Mouse (Mus musculus): ENCODE measurements around the gene Hist1h2bb.

DNA sequence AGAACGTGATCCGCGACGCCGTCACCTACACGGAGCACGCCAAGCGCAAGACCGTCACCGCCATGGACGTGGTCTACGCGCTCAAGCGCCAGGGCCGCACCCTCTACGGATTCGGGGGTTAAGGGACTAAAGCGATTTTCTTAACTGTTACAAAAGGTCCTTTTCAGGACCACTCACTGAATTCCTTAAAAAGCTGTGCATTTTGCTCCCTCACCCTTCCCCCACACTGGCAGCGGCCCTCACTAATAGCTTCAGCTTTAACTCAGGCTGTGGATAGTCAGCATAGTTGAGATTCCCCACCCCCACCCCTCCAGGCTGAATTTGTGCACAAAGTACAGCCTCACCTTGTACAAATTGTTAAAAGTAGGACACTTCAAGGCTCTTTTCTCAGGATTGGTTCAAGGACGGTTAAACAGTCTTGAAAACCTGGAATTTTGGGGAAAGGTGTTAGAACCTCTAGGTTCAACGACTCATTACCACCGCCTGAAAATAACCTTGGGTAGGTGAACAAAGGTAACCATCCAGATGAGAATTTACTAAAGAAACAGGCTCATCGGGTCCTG, 10.8 kb downstream of the Hist1h2bb start:
- TF ChIP-seq CTCF (IDR thresholded peaks at IDR 0.05; ENCODE audit: borderline replicate concordance, control insufficient read depth, extremely low read depth, insufficient read depth, low read length, poor library complexity) (no peak), POLR2A (IDR thresholded peaks at IDR 0.05; ENCODE audit: control insufficient read depth, extremely low read depth, insufficient read depth, low read length, poor library complexity) (no peak)
